Mouse (Mus musculus) liver, postnatal 0 days (tissue): ENCODE measurements around the gene Olfr523. TPM values are rescaled to one million over a fixed set of nuclear protein-coding genes. Genes with fewer than 3 reads are reported as not detected.

Source experiments
- ATAC-seq: fragments of 200-750 bp; cut with Nextera tagmentation; 2 replicates; pipeline ENCODE4 v1.8.0; 2017; ENCODE audit warnings: mild to moderate bottlenecking, moderate library complexity
- DNase-seq: peaks from one replicate; pipeline ENCODE4 v3.0.0-alpha.2; 2016
- H3K27ac ChIP-seq: fragments of 300-500 bp; sonication (generic); 2 replicates; pipeline ENCODE4 v1.5.1; 2014; ENCODE audit warnings: antibody characterized with exemption, moderate library complexity, mild to moderate bottlenecking, low read depth
- H3K27me3 ChIP-seq: fragments of 300-500 bp; sonication (generic); 2 replicates; pipeline ENCODE4 v1.6.1; 2014; ENCODE audit warnings: low read length, control low read depth, mixed read lengths; ENCODE audit not compliant: insufficient read depth
- H3K36me3 ChIP-seq: fragments of 300-500 bp; sonication (generic); replicated peaks from 2 replicates; pipeline ENCODE4 v1.6.1; 2014; ENCODE audit warnings: mild to moderate bottlenecking, control low read depth, low read length, moderate library complexity, mixed read lengths; ENCODE audit not compliant: insufficient read depth
- H3K4me1 ChIP-seq: fragments of 300-500 bp; sonication (generic); 2 replicates; pipeline ENCODE4 v1.6.1; 2014; ENCODE audit warnings: antibody characterized with exemption, mild to moderate bottlenecking, control low read depth; ENCODE audit not compliant: insufficient read depth
- H3K4me2 ChIP-seq: fragments of 300-500 bp; sonication (generic); 2 replicates; pipeline ENCODE4 v1.6.1; 2014; ENCODE audit warnings: low read depth, mild to moderate bottlenecking, low read length, moderate library complexity, mixed read lengths
- H3K4me3 ChIP-seq: fragments of 300-500 bp; sonication (generic); 2 replicates; pipeline ENCODE4 v1.5.1; 2014; ENCODE audit warnings: low read depth, low read length
- H3K9ac ChIP-seq: fragments of 300-500 bp; sonication (generic); replicated peaks from 2 replicates; pipeline ENCODE4 v1.6.1; 2014; ENCODE audit warnings: mild to moderate bottlenecking, moderate library complexity
- H3K9me3 ChIP-seq: fragments of 300-500 bp; sonication (generic); 2 replicates; pipeline ENCODE4 v1.6.1; 2016; ENCODE audit warnings: mild to moderate bottlenecking, control low read depth, low read length, mixed read lengths
- CTCF ChIP-seq: sonication (generic); IDR thresholded peaks from 2 replicates; pipeline ENCODE4 v1.5.1; 2016; ENCODE audit warnings: antibody characterized with exemption, low read depth
- EP300 ChIP-seq: IDR thresholded peaks from 2 replicates; pipeline ENCODE4 v1.6.1; 2016; ENCODE audit warnings: antibody characterized with exemption, low read depth, mild to moderate bottlenecking
- WGBS: fragments of 180-500 bp; shearing (Covaris S2); extraction: QIAGEN DNeasy Blood & Tissue Kit; methylation state at CpG from one replicate; pipeline ENCODE4 v1.1.7; 2014; ENCODE audit not compliant: insufficient replicate concordance; 5-methylcytosine and 5-hydroxymethylcytosine counted together
- polyA plus RNA-seq: library from polyadenylated mRNA; unstranded; fragments of >200 nt; fragmentation: Nextera tagmentation; extraction: Ambion mirVana; gene quantifications from 2 replicates; pipeline ENCODE4 v1.2.1, GENCODE M21; 2015

Gene Olfr523
- polyA plus RNA-seq, 1 experiment from 2014 or later = not detected

DNA sequence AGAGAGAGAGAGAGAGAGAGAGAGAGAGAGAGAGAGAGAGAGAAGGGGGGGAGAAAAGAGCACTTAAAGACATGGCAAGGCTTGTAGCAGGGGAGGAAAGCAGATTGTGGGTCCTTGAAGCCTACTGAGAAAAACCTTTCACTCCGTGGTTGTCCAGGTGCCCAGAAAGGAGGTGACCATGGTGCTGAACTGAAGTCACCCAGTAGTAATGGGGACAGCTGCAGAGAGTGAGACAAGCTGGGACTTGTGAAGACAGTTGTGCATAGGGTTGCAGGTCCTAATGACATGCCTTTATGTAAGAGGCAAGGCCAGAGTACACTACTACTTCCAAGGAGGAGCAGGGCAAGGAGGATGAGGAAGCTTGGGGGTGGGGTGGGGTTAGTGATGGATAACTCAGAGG, 46.3 kb downstream of the Olfr523 start:
- H3K4me3 ChIP-seq = no peak overlapping the region
- H3K4me1 ChIP-seq = no peaks in the 10 kb centered on the region
- H3K9ac ChIP-seq = no peak overlapping the region
- no peaks in the 10 kb centered on the region for H3K36me3 ChIP-seq
- no peak overlapping the region for H3K4me2 ChIP-seq
- H3K27me3 ChIP-seq = no peaks in the 10 kb centered on the region
- H3K9me3 ChIP-seq = no peaks in the 10 kb centered on the region
- H3K27ac ChIP-seq = no peak overlapping the region
- DNase-seq (no peak), ATAC-seq (no peak)
- 4% methylated on average over 1 of the region's 1 CpGs for WGBS
- no peak for TF ChIP-seq CTCF

DNA sequence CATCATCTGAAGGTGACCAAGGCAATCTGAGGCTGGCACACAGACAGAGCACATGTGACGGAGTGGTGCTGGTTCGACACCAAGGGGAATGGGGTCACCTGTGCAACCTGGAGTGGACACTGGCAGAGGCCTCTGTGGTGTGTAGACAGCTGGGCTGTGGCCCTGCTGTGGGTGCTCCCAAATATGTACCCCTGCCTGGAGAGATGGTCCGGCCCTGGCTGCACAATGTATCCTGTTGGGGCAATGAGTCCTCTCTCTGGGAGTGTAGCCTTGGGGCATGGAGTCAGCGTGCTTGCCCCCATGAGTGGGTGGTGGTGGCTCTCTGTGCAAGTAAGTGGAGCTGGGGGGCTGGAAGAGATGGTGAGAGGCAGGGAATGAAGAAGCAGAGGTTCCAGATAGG, 47.4 kb downstream of the Olfr523 start:
- WGBS = 72% methylated on average over 4 of the region's 4 CpGs
- Histone ChIP-seq H3K27ac (no peak overlapping the region), H3K27me3 (no peaks in the 10 kb centered on the region)

DNA sequence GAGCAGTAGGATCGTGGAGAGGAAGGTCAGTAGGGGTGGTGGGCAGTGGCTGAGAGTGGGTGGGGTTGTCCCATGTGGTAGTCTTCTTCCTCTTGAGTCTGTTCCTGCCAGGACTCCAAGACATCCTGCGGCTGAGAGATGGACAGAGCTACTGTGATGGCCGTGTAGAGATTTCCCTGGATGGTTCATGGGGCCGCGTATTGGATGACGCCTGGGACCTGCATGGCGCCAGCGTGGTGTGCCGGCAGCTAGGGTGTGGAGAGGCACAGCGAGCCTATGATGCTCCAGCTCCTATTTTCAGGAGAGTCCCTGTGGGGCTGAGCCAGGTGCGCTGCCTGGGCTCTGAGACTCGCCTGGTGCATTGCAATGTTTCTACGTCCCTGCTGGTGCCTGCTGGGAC, 51.2 kb downstream of the Olfr523 start:
- Histone ChIP-seq H3K4me2 (no peak overlapping the region), H3K9ac (no peak overlapping the region), H3K4me1 (no peaks in the 10 kb centered on the region), H3K36me3 (no peaks in the 10 kb centered on the region), H3K27ac (no peak overlapping the region), H3K4me3 (no peak overlapping the region), H3K9me3 (no peaks in the 10 kb centered on the region), H3K27me3 (no peaks in the 10 kb centered on the region)
- DNase-seq (no peak), ATAC-seq (no peak)
- TF ChIP-seq CTCF = no peak
- no peak for TF ChIP-seq EP300
- WGBS = 77% methylated on average over 13 of the region's 13 CpGs

More for the DNA sequence above, 47.4 kb downstream of the Olfr523 start:
- ATAC-seq (no peak), DNase-seq (no peak)
- TF ChIP-seq CTCF = no peak
- TF ChIP-seq EP300 = no peak
- Histone ChIP-seq H3K4me3 (no peak overlapping the region), H3K9ac (no peak overlapping the region), H3K4me2 (no peak overlapping the region), H3K9me3 (no peaks in the 10 kb centered on the region), H3K36me3 (no peaks in the 10 kb centered on the region), H3K4me1 (no peaks in the 10 kb centered on the region)

Other genes with a start within 250 kb of the Olfr523 start
- gene Utf1, start 229.4 kb upstream of the Olfr523 start, polyA plus RNA-seq = not detected in 2 replicates
- gene 6430531B16Rik, start 194.5 kb upstream of the Olfr523 start, polyA plus RNA-seq = not detected in 2 replicates
- gene Adam8, start 180.7 kb upstream of the Olfr523 start, polyA plus RNA-seq = 1.2 and 1.8 TPM in 2 replicates
- gene Zfp511, start 136.8 kb upstream of the Olfr523 start, polyA plus RNA-seq = 10.5 and 10.7 TPM in 2 replicates
- 14.2 and 16.0 TPM in 2 replicates for gene Tubgcp2, start 136.5 kb upstream of the Olfr523 start, polyA plus RNA-seq
- not detected in 2 replicates for gene Msx3, start 124.1 kb upstream of the Olfr523 start, polyA plus RNA-seq
- 0.29 and 0.47 TPM in 2 replicates for gene Caly, start 90.7 kb upstream of the Olfr523 start, polyA plus RNA-seq
- not detected in 2 replicates for gene Prap1, start 79.8 kb upstream of the Olfr523 start, polyA plus RNA-seq
- gene Fuom, start 70.8 kb upstream of the Olfr523 start, polyA plus RNA-seq = 75.8 and 88.9 TPM in 2 replicates
- gene Paox, start 57.4 kb upstream of the Olfr523 start, polyA plus RNA-seq = 14.0 and 17.5 TPM in 2 replicates
- gene Echs1, start 56.7 kb upstream of the Olfr523 start, polyA plus RNA-seq = 194 and 203 TPM in 2 replicates
- gene Mtg1, start 35.7 kb upstream of the Olfr523 start, polyA plus RNA-seq = 17.9 and 18.4 TPM in 2 replicates
- 0.08 TPM in 2 replicates for gene Sprn, start 18.3 kb upstream of the Olfr523 start, polyA plus RNA-seq
- not detected in 2 replicates for gene Olfr522, start 8.5 kb upstream of the Olfr523 start, polyA plus RNA-seq
- gene Olfr524, start 32.7 kb downstream of the Olfr523 start, polyA plus RNA-seq = not detected in 2 replicates
- gene Cd163l1, start 45.0 kb downstream of the Olfr523 start, polyA plus RNA-seq = 0.04 TPM in 1 of 2 replicates, not detected in the other
- gene 5830411N06Rik, start 74.1 kb downstream of the Olfr523 start, polyA plus RNA-seq = not detected in 2 replicates
- gene Olfr525, start 147.6 kb downstream of the Olfr523 start, polyA plus RNA-seq = not detected in 2 replicates
- gene Olfr527, start 160.8 kb downstream of the Olfr523 start, polyA plus RNA-seq = not detected in 2 replicates
- not detected in 2 replicates for gene Olfr60, start 188.5 kb downstream of the Olfr523 start, polyA plus RNA-seq
- not detected in 2 replicates for gene Olfr530, start 203.1 kb downstream of the Olfr523 start, polyA plus RNA-seq
- gene Olfr531, start 229.7 kb downstream of the Olfr523 start, polyA plus RNA-seq = not detected in 2 replicates
- gene Olfr532, start 248.4 kb downstream of the Olfr523 start, polyA plus RNA-seq = not detected in 2 replicates